Mouse (Mus musculus) G1E (cell line): Measurements from ENCODE around the gene Cntn4.

ENCODE experiments used
- CTCF ChIP-seq: IDR thresholded peaks from 2 replicates; pipeline ENCODE4 v1.5.1; 2012; ENCODE audit warnings: low read depth, low read length, inconsistent platforms, mixed read lengths
- GATA1 ChIP-seq: IDR thresholded peaks from 2 replicates; pipeline ENCODE4 v1.6.1; 2012; ENCODE audit warnings: borderline replicate concordance, low read length, inconsistent platforms, mixed read lengths
- GATA2 ChIP-seq: IDR thresholded peaks from 2 replicates; pipeline ENCODE4 v1.6.1; 2012; ENCODE audit warnings: low read depth, low read length, inconsistent platforms, borderline replicate concordance
- POLR2AphosphoS5 ChIP-seq: IDR thresholded peaks from 2 replicates; pipeline ENCODE4 v1.6.1; 2012; ENCODE audit warnings: low read depth, low read length, inconsistent platforms; ENCODE audit not compliant: insufficient replicate concordance
- TAL1 ChIP-seq: conservative IDR thresholded peaks from 2 replicates; pipeline ENCODE4 v1.6.1; 2012; ENCODE audit warnings: low read depth, low read length, inconsistent platforms, mixed read lengths

- TF ChIP-seq GATA1 (no peak), CTCF (no peak), TAL1 (no peak), POLR2AphosphoS5 (no peak), GATA2 (no peak)
Observed at GRCm38 (mm10) chr6:106646945-106647344, 969.5 kb downstream of the Cntn4 start.
